Mouse (Mus musculus): Measurements from ENCODE around the gene Oas1f.
"Not testable (repeated sequence)": the region's sequence is repeated elsewhere in the genome, so short reads cannot be mapped to it uniquely, and the experiment has no call there.

Oas1f gene

GRCm38 (mm10) chr5:120870782-120871181, 23.6 kb downstream of the Oas1f start:
- DNase-seq (ENCODE audit: low read depth, low spot score) = no peak

GRCm38 (mm10) chr5:120871469-120871868, 24.3 kb downstream of the Oas1f start:
- no peak for DNase-seq (ENCODE audit: low read depth, low spot score)

- not testable (repeated sequence) for DNase-seq (ENCODE audit: low read depth, low spot score)
Observed at GRCm38 (mm10) chr5:120876839-120877238, 29.7 kb downstream of the Oas1f start.

- not testable (repeated sequence) for DNase-seq (ENCODE audit: low read depth, low spot score)
Observed at GRCm38 (mm10) chr5:120877407-120877806, 30.2 kb downstream of the Oas1f start.

- not testable (repeated sequence) for DNase-seq (ENCODE audit: low read depth, low spot score)
Observed at GRCm38 (mm10) chr5:120878803-120879202, 31.6 kb downstream of the Oas1f start.

- not testable (repeated sequence) for DNase-seq (ENCODE audit: low read depth, low spot score)
Observed at GRCm38 (mm10) chr5:120881681-120882080, 34.5 kb downstream of the Oas1f start.

- not testable (repeated sequence) for DNase-seq (ENCODE audit: low read depth, low spot score)
Observed at GRCm38 (mm10) chr5:120887413-120887812, 40.2 kb downstream of the Oas1f start, which contains the start of gene Oas1g. Oas1g (minus strand) TSS chr5:120887613.

GRCm38 (mm10) chr5:120887831-120888230, 40.7 kb downstream of the Oas1f start:
- DNase-seq (ENCODE audit: low read depth, low spot score) = no peak

- not testable (repeated sequence) for DNase-seq (ENCODE audit: low read depth, low spot score)
Observed at GRCm38 (mm10) chr5:120888294-120888815, 41.2 kb downstream of the Oas1f start.

- DNase-seq (ENCODE audit: low read depth, low spot score) = no peak
Observed at GRCm38 (mm10) chr5:120890026-120890425, 42.9 kb downstream of the Oas1f start.

GRCm38 (mm10) chr5:120890991-120891390, 43.8 kb downstream of the Oas1f start:
- DNase-seq (ENCODE audit: low read depth, low spot score) = no peak

GRCm38 (mm10) chr5:120891566-120892242, 44.5 kb downstream of the Oas1f start:
- not testable (repeated sequence) for DNase-seq (ENCODE audit: low read depth, low spot score)

GRCm38 (mm10) chr5:120892243-120892660, 45.1 kb downstream of the Oas1f start:
- DNase-seq (ENCODE audit: low read depth, low spot score) = no peak

- not testable (repeated sequence) for DNase-seq (ENCODE audit: low read depth, low spot score)
Observed at GRCm38 (mm10) chr5:120893866-120894265, 46.7 kb downstream of the Oas1f start.

- not testable (repeated sequence) for DNase-seq (ENCODE audit: low read depth, low spot score)
Observed at GRCm38 (mm10) chr5:120894692-120895091, 47.5 kb downstream of the Oas1f start.

- no peak for DNase-seq (ENCODE audit: low read depth, low spot score)
Observed at GRCm38 (mm10) chr5:120895231-120895900, 48.2 kb downstream of the Oas1f start.

- DNase-seq (ENCODE audit: low read depth, low spot score) = no peak
Observed at GRCm38 (mm10) chr5:120898307-120898706, 51.1 kb downstream of the Oas1f start.

GRCm38 (mm10) chr5:120898726-120899125, 51.6 kb downstream of the Oas1f start:
- DNase-seq (ENCODE audit: low read depth, low spot score) = no peak

GRCm38 (mm10) chr5:120900666-120901065, 53.5 kb downstream of the Oas1f start:
- DNase-seq (ENCODE audit: low read depth, low spot score) = no peak

GRCm38 (mm10) chr5:120902056-120902455, 54.9 kb downstream of the Oas1f start:
- DNase-seq (ENCODE audit: low read depth, low spot score) = no peak

GRCm38 (mm10) chr5:120906791-120907733, 59.9 kb downstream of the Oas1f start, which contains the start of gene Oas1a:
Oas1a (minus strand) TSS chr5:120907521.
- DNase-seq (ENCODE audit: low read depth, low spot score) = not testable (repeated sequence)

Data from retina, adult 2 months (tissue).